Mouse (Mus musculus) forebrain, postnatal 0 days (tissue): ENCODE results near the gene Grk4. TPM values are rescaled to one million over a fixed set of nuclear protein-coding genes. Genes with fewer than 3 reads are reported as not detected.
"Not testable (repeated sequence)": the region's sequence is repeated elsewhere in the genome, so short reads cannot be mapped to it uniquely, and the experiment has no call there.

Experiments used
- ATAC-seq: fragments of 200-750 bp; cut with Nextera tagmentation; 2 replicates; pipeline ENCODE4 v1.8.0; 2017; ENCODE audit warnings: mild to moderate bottlenecking, moderate library complexity
- DNase-seq: peaks from one replicate; pipeline ENCODE4 v3.0.0-alpha.2; 2015
- H3K27ac ChIP-seq: fragments of 300-500 bp; sonication (generic); 2 replicates; pipeline ENCODE4 v1.5.1; 2014; ENCODE audit warnings: low read depth, mild to moderate bottlenecking, antibody characterized with exemption, low read length, moderate library complexity, mixed read lengths
- H3K27me3 ChIP-seq: fragments of 300-500 bp; sonication (generic); 2 replicates; pipeline ENCODE4 v1.6.1; 2014; ENCODE audit warnings: mild to moderate bottlenecking, low read length, mixed read lengths; ENCODE audit not compliant: insufficient read depth
- H3K36me3 ChIP-seq: fragments of 300-500 bp; sonication (generic); 2 replicates; pipeline ENCODE4 v1.6.1; 2014; ENCODE audit warnings: mild to moderate bottlenecking, moderate library complexity; ENCODE audit not compliant: insufficient read depth
- H3K4me1 ChIP-seq: fragments of 300-500 bp; sonication (generic); 2 replicates; pipeline ENCODE4 v1.6.1; 2014; ENCODE audit warnings: antibody characterized with exemption; ENCODE audit not compliant: insufficient read depth
- H3K4me2 ChIP-seq: fragments of 300-500 bp; sonication (generic); 2 replicates; pipeline ENCODE4 v1.6.1; 2014; ENCODE audit warnings: low read depth, mild to moderate bottlenecking, moderate library complexity
- H3K4me3 ChIP-seq: fragments of 300-500 bp; sonication (generic); 2 replicates; pipeline ENCODE4 v1.5.1; 2014; ENCODE audit warnings: low read depth, low read length, mixed read lengths
- H3K9ac ChIP-seq: fragments of 300-500 bp; sonication (generic); 2 replicates; pipeline ENCODE4 v1.6.1; 2014; ENCODE audit warnings: mild to moderate bottlenecking
- H3K9me3 ChIP-seq: fragments of 300-500 bp; sonication (generic); 2 replicates; pipeline ENCODE4 v1.6.1; 2016; ENCODE audit warnings: low read length
- CTCF ChIP-seq: sonication (generic); IDR thresholded peaks from 2 replicates; pipeline ENCODE4 v1.5.1; 2016; ENCODE audit warnings: antibody characterized with exemption, control low read depth, low read depth
- WGBS: fragments of 180-500 bp; shearing (Covaris S2); extraction: QIAGEN DNeasy Blood & Tissue Kit; methylation state at CpG from one replicate; pipeline ENCODE4 v1.1.7; 2014; 5-methylcytosine and 5-hydroxymethylcytosine counted together
- polyA plus RNA-seq: library from polyadenylated mRNA; unstranded; fragments of >200 nt; fragmentation: Nextera tagmentation; extraction: Ambion mirVana; gene quantifications from 2 replicates; pipeline ENCODE4 v1.2.1, GENCODE M21; 2015
- total RNA-seq: library from RNA; depleted of rRNA; stranded (reverse); fragments of >200 nt; gene quantifications from 2 replicates; pipeline ENCODE4 v1.2.3, GENCODE M21; 2014

The Grk4 gene
- total and polyA plus RNA-seq, 2 experiments from 2014 or later = 3.5 to 3.6 TPM

- no peak for ATAC-seq
- Histone ChIP-seq H3K27me3 (no peaks in the 10 kb centered on the region), H3K4me1 (no peaks in the 10 kb centered on the region), H3K9me3 (no peaks in the 10 kb centered on the region), H3K36me3 (no peaks in the 10 kb centered on the region), H3K4me3 (no peak overlapping the region), H3K9ac (no peak overlapping the region), H3K4me2 (no peak overlapping the region), H3K27ac (no peak overlapping the region)
- TF ChIP-seq CTCF = no peak
- DNase-seq = no peak
- 81% methylated on average over 5 of the region's 5 CpGs for WGBS
Measured at GRCm38 (mm10) chr5:34695521-34695920, 35.3 kb downstream of the Grk4 start.

GRCm38 (mm10) chr5:34708436-34708835 lies 48.3 kb downstream of the Grk4 start:
- no peak for DNase-seq
- H3K4me3 ChIP-seq = no peak overlapping the region
- no peaks in the 10 kb centered on the region for H3K9me3 ChIP-seq
- no peak overlapping the region for H3K9ac ChIP-seq
- no peaks in the 10 kb centered on the region for H3K27me3 ChIP-seq
- H3K4me1 ChIP-seq = no peaks in the 10 kb centered on the region
- WGBS = 94% methylated on average over 1 of the region's 1 CpGs
- no peaks in the 10 kb centered on the region for H3K36me3 ChIP-seq
- H3K27ac ChIP-seq = no peak overlapping the region
- H3K4me2 ChIP-seq = no peak overlapping the region
- no peak for ATAC-seq
- no peak for TF ChIP-seq CTCF

- not testable (repeated sequence) for DNase-seq, H3K36me3 ChIP-seq, H3K4me3 ChIP-seq, H3K4me1 ChIP-seq, H3K4me2 ChIP-seq, H3K27me3 ChIP-seq, H3K27ac ChIP-seq, H3K9me3 ChIP-seq, ATAC-seq, H3K9ac ChIP-seq
- 84% methylated on average over 3 of the region's 3 CpGs for WGBS
Measured at GRCm38 (mm10) chr5:34714371-34714770, 54.2 kb downstream of the Grk4 start.

GRCm38 (mm10) chr5:34714816-34715215 lies 54.6 kb downstream of the Grk4 start:
- Histone ChIP-seq H3K36me3 (no peaks in the 10 kb centered on the region), H3K4me1 (no peaks in the 10 kb centered on the region), H3K4me2 (no peak overlapping the region), H3K27me3 (no peaks in the 10 kb centered on the region), H3K9ac (no peak overlapping the region), H3K27ac (no peak overlapping the region), H3K4me3 (no peak overlapping the region), H3K9me3 (no peaks in the 10 kb centered on the region)
- DNase-seq (no peak), ATAC-seq (no peak)
- no peak for TF ChIP-seq CTCF
- 86% methylated on average over 5 of the region's 5 CpGs for WGBS

- no peaks in the 10 kb centered on the region for H3K27me3 ChIP-seq
Measured at GRCm38 (mm10) chr5:34729141-34729540, 69.0 kb downstream of the Grk4 start.

GRCm38 (mm10) chr5:34730255-34730654 lies 70.1 kb downstream of the Grk4 start:
- 72% methylated on average over 1 of the region's 1 CpGs for WGBS
- no peaks in the 10 kb centered on the region for H3K4me1 ChIP-seq
- no peak overlapping the region for H3K4me2 ChIP-seq
- no peaks in the 10 kb centered on the region for H3K36me3 ChIP-seq
- H3K4me3 ChIP-seq = no peak overlapping the region
- no peak for TF ChIP-seq CTCF
- no peak overlapping the region for H3K9ac ChIP-seq
- ATAC-seq (no peak), DNase-seq (no peak)
- H3K27ac ChIP-seq = no peak overlapping the region
- H3K9me3 ChIP-seq = no peaks in the 10 kb centered on the region
- no peaks in the 10 kb centered on the region for H3K27me3 ChIP-seq

More at GRCm38 (mm10) chr5:34729141-34729540, 69.0 kb downstream of the Grk4 start:
- no peaks in the 10 kb centered on the region for H3K4me1 ChIP-seq
- H3K4me2 ChIP-seq = no peak overlapping the region
- H3K9ac ChIP-seq = no peak overlapping the region
- DNase-seq (peak; percentile 32), ATAC-seq (peak; percentile 48; the same call in 1 of the 2 replicates)
- no peak overlapping the region for H3K27ac ChIP-seq
- H3K36me3 ChIP-seq = no peaks in the 10 kb centered on the region
- TF ChIP-seq CTCF = no peak
- H3K4me3 ChIP-seq = no peak overlapping the region
- no peaks in the 10 kb centered on the region for H3K9me3 ChIP-seq

- Histone ChIP-seq H3K27me3 (no peaks in the 10 kb centered on the region), H3K4me3 (no peak overlapping the region), H3K9ac (no peak overlapping the region), H3K36me3 (no peaks in the 10 kb centered on the region), H3K27ac (no peak overlapping the region), H3K4me1 (no peaks in the 10 kb centered on the region), H3K4me2 (no peak overlapping the region), H3K9me3 (no peaks in the 10 kb centered on the region)
- no peak for DNase-seq
- no peak for ATAC-seq
- 55% methylated on average over 3 of the region's 3 CpGs for WGBS
- peak; percentile 44 for TF ChIP-seq CTCF
Measured at GRCm38 (mm10) chr5:34751477-34751876, 91.3 kb downstream of the Grk4 start.

GRCm38 (mm10) chr5:34758762-34759161 lies 98.6 kb downstream of the Grk4 start:
- H3K27ac ChIP-seq = no peak overlapping the region
- H3K36me3 ChIP-seq = no peaks in the 10 kb centered on the region
- DNase-seq (no peak), ATAC-seq (no peak)
- H3K4me2 ChIP-seq = no peak overlapping the region
- no peaks in the 10 kb centered on the region for H3K9me3 ChIP-seq
- H3K4me1 ChIP-seq = peaks cover 6% of the 10 kb centered on the region
- no peak overlapping the region for H3K9ac ChIP-seq
- no peak overlapping the region for H3K4me3 ChIP-seq
- H3K27me3 ChIP-seq = no peaks in the 10 kb centered on the region
- TF ChIP-seq CTCF = no peak
- 81% methylated on average over 1 of the region's 1 CpGs for WGBS
